Mouse (Mus musculus) midbrain, embryonic 14.5 days (tissue): ENCODE measurements around the gene Gmppa. TPM values are rescaled to one million over a fixed set of nuclear protein-coding genes. Genes with fewer than 3 reads are reported as not detected.

Experiments
- ATAC-seq: fragments of 200-750 bp; cut with Nextera tagmentation; 2 replicates; pipeline ENCODE4 v1.8.0; 2017; ENCODE audit warnings: moderate number of reproducible peaks, moderate library complexity; ENCODE audit not compliant: low FRiP score, low TSS enrichment
- DNase-seq: peaks from one replicate; pipeline ENCODE4 v3.0.0-alpha.2; 2015
- H3K27ac ChIP-seq: fragments of 300-500 bp; sonication (generic); replicated peaks from 2 replicates; pipeline ENCODE4 v1.5.1; 2014; ENCODE audit warnings: mild to moderate bottlenecking, low read depth, low read length, moderate library complexity
- H3K27me3 ChIP-seq: fragments of 300-500 bp; sonication (generic); 2 replicates; pipeline ENCODE4 v1.6.1; 2014; ENCODE audit warnings: low read length, control low read depth, mixed read lengths; ENCODE audit not compliant: control insufficient read depth, insufficient read depth
- H3K36me3 ChIP-seq: fragments of 300-500 bp; sonication (generic); 2 replicates; pipeline ENCODE4 v1.6.1; 2014; ENCODE audit warnings: low read length, control low read depth; ENCODE audit not compliant: control insufficient read depth, insufficient read depth
- H3K4me1 ChIP-seq: fragments of 300-500 bp; sonication (generic); 2 replicates; pipeline ENCODE4 v1.6.1; 2014; ENCODE audit warnings: mild to moderate bottlenecking, antibody characterized with exemption, low read length, control low read depth; ENCODE audit not compliant: control insufficient read depth, insufficient read depth
- H3K4me2 ChIP-seq: fragments of 300-500 bp; sonication (generic); 2 replicates; pipeline ENCODE4 v1.6.1; 2014; ENCODE audit warnings: mild to moderate bottlenecking, low read length, moderate library complexity
- H3K4me3 ChIP-seq: fragments of 300-500 bp; sonication (generic); replicated peaks from 2 replicates; pipeline ENCODE4 v1.5.1; 2014; ENCODE audit warnings: low read depth, low read length
- H3K9ac ChIP-seq: fragments of 300-500 bp; sonication (generic); replicated peaks from 2 replicates; pipeline ENCODE4 v1.6.1; 2014; ENCODE audit warnings: mild to moderate bottlenecking, low read length, moderate library complexity
- H3K9me3 ChIP-seq: fragments of 300-500 bp; sonication (generic); 2 replicates; pipeline ENCODE4 v1.6.1; 2016; ENCODE audit warnings: low read length, control low read depth, mixed read lengths; ENCODE audit not compliant: control insufficient read depth
- WGBS: fragments of 180-500 bp; shearing (Covaris S2); extraction: QIAGEN DNeasy Blood & Tissue Kit; methylation state at CpG from one replicate; pipeline ENCODE4 v1.1.7; 2014; 5-methylcytosine and 5-hydroxymethylcytosine counted together
- polyA plus RNA-seq: library from polyadenylated mRNA; unstranded; fragments of >200 nt; fragmentation: Nextera tagmentation; extraction: Ambion mirVana; gene quantifications from 2 replicates; pipeline ENCODE4 v1.2.1, GENCODE M21; 2014

Gene Gmppa
- polyA plus RNA-seq, 1 experiment from 2014 or later = 75.7 TPM

DNA sequence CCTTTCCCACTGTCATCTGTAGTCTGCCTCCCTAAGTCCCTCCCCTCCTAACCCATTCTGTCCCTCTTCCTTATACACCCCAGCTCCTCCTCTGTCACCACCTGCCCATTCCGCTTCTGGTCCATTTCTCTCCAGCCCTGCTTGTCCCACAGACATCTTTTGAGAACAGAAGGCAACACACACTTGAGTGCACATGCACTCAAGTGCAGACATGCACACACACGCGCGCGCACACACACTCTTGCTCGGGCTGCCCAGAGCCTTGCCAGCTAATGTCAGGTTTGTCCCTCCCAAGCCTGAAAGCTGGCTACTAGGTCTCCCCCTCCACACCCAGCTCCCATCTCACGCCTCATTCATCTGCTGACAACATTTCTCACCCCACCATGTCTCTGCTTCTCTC is 4.9 kb downstream of the Gmppa start:
- Histone ChIP-seq H3K9me3 (no peaks in the 10 kb centered on the region), H3K4me3 (no peak overlapping the region), H3K9ac (no peak overlapping the region), H3K27me3 (no peaks in the 10 kb centered on the region), H3K27ac (no peak overlapping the region), H3K4me2 (no peak overlapping the region), H3K4me1 (peaks cover 46% of the 10 kb centered on the region), H3K36me3 (no peaks in the 10 kb centered on the region)
- 92% methylated on average over 7 of the region's 7 CpGs for WGBS
- ATAC-seq (no peak), DNase-seq (no peak)

DNA sequence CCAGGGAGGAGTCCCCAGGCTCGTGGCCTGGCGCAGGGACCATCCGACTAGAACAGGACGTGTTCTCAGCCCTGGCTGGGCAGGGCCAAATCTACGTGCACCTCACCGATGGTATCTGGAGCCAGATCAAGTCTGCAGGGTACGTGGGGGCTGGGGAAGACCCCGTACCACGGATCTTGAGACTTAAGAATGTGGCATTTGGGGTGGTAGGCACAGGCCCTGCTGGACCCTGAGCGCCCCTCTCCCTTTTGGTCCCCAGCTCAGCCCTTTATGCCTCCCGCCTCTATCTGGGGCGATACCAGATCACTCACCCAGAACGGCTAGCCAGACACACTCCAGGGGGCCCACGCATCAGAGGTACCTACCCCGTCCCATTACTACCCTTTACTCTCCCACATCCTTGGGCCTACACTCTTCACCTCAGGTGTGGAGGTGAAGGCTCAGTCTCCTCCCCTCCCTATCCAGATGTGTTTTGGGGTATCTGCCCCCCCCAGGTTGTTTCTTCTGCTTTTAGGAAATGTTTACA is 5.8 kb downstream of the Gmppa start:
- 75% methylated on average over 15 of the region's 15 CpGs for WGBS
- DNase-seq = no peak
- Histone ChIP-seq H3K4me1 (peaks cover 50% of the 10 kb centered on the region), H3K9me3 (no peaks in the 10 kb centered on the region), H3K27me3 (no peaks in the 10 kb centered on the region), H3K36me3 (no peaks in the 10 kb centered on the region), H3K4me3 (no peak overlapping the region), H3K4me2 (no peak overlapping the region), H3K27ac (peak overlapping the region; percentile 90; the same call in 1 of the 2 replicates), H3K9ac (no peak overlapping the region)
- ATAC-seq = no peak

DNA sequence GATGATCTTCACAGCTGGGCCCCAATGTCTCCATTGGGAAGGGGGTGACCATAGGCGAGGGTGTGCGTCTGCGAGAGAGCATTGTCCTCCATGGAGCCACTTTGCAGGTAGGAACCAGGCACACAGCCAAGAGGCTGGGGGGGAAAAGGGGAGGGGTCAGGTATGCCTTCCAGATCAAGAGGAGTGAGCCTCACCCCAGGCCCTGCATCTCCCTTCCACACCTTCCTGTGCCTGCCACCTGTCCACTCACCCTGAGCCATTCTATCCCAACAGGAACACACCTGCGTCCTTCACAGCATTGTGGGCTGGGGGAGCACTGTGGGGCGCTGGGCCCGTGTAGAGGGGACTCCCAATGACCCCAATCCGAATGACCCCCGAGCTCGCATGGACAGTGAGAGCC is 6.4 kb downstream of the Gmppa start:
- Histone ChIP-seq H3K9ac (no peak overlapping the region), H3K4me2 (no peak overlapping the region), H3K4me3 (no peak overlapping the region), H3K27me3 (no peaks in the 10 kb centered on the region), H3K27ac (peak overlapping the region; percentile 90), H3K4me1 (peaks cover 53% of the 10 kb centered on the region), H3K9me3 (no peaks in the 10 kb centered on the region), H3K36me3 (no peaks in the 10 kb centered on the region)
- WGBS = 79% methylated on average over 9 of the region's 9 CpGs
- no peak for ATAC-seq
- DNase-seq = no peak

DNA sequence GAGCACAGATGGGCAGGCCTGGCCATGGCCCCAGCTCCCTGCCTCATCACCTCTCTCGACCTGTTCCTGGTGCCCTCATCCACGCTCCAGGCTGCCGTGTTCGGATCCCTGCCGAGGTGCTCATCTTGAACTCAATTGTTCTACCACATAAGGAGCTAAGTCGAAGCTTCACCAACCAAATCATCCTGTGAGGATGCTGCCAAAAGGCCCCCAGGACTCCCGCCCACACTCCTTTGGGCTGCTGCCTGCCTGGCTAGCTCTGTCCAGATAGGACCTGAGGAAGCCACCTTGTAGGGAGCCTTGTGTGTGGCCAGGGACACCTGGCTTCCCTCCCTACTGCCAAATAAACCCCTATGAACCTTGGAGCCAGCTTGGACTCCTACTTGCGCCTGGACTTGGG is 7.1 kb downstream of the Gmppa start:
- DNase-seq (peak; percentile 38), ATAC-seq (no peak)
- H3K36me3 ChIP-seq = no peaks in the 10 kb centered on the region
- no peaks in the 10 kb centered on the region for H3K27me3 ChIP-seq
- no peaks in the 10 kb centered on the region for H3K9me3 ChIP-seq
- H3K4me3 ChIP-seq = no peak overlapping the region
- WGBS = 15% methylated on average over 8 of the region's 8 CpGs
- H3K4me1 ChIP-seq = peaks cover 59% of the 10 kb centered on the region
- peak overlapping the region; percentile 70 for H3K4me2 ChIP-seq
- H3K27ac ChIP-seq = peak overlapping the region; percentile 90
- no peak overlapping the region; the same call in 1 of the 2 replicates for H3K9ac ChIP-seq

DNA sequence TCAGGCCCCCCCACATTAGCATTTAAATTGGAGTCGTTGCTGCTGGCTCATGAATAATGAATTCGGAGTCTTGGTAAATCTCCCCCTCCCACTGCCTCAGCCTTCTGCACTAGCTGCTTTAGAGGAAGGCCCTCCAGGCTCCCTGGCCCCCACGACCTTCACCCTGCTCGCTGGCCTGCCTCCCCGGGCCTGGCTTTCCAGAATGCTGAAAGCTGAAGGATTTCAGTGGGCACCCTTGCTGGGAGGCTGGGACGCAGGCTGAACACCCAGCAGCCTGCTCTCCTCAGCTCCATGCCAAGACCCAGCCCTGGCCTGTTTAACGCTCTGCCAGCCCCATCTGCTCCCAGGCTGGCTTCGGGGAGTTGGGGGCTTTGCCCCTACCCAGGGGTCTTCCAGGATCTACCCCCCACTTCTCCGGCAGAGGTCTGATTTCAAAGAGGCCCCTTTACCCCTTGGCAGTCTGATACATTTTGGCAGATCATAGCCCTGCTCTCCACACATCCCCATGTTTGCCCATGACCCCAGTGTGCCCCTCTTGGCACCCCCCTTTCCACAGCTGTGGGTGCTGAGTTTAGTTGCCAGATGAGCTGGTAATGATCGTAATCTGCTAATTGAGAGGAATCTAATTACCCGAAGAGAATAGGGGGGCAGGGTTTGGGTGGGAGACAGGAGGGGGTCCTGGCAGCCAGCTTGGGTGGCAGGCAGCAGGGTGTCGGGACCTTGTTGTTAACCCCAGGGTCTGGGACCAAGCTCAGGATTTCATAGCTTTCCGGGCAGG is 7.7 kb downstream of the Gmppa start:
- Histone ChIP-seq H3K4me1 (peaks cover 64% of the 10 kb centered on the region), H3K27ac (peak overlapping the region; percentile 90), H3K27me3 (no peaks in the 10 kb centered on the region), H3K9ac (peak overlapping the region; percentile 36; the same call in 1 of the 2 replicates), H3K36me3 (no peaks in the 10 kb centered on the region), H3K4me3 (no peak overlapping the region), H3K4me2 (peak overlapping the region; percentile 70), H3K9me3 (no peaks in the 10 kb centered on the region)
- peak; percentile 74 for DNase-seq
- WGBS = 12% methylated on average over 13 of the region's 13 CpGs
- peak; percentile 29; the same call in 1 of the 2 replicates for ATAC-seq

DNA sequence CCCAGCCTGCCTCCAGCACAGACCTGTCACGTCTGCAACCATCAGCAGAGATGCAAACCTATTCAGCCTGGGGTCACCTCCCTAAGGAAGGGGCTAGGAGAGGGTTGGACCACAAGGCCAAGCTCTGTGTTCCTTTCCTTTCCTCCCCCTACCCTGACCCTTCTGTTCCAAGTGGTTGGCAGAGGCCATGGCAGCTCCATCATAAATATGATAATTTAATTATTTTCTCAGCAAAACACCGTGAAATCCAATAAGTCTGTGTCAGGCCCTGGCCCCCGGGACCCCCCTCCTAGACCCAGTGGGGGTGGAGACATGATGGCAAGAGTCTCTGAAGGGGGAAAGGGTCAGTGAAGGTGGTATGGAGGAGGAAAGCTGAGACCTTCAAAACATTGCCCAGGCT is 8.5 kb downstream of the Gmppa start:
- H3K27me3 ChIP-seq = no peaks in the 10 kb centered on the region
- H3K27ac ChIP-seq = peak overlapping the region; percentile 90
- H3K9ac ChIP-seq = peak overlapping the region; percentile 48; the same call in 1 of the 2 replicates
- H3K4me3 ChIP-seq = no peak overlapping the region
- whole genome bisulfite sequencing = 6% methylated on average over 3 of the region's 3 CpGs
- H3K4me1 ChIP-seq = peaks cover 68% of the 10 kb centered on the region
- ATAC-seq (peak; percentile 29; the same call in 1 of the 2 replicates), DNase-seq (peak; percentile 53)
- peak overlapping the region; percentile 70 for H3K4me2 ChIP-seq
- no peaks in the 10 kb centered on the region for H3K36me3 ChIP-seq
- H3K9me3 ChIP-seq = no peaks in the 10 kb centered on the region

DNA sequence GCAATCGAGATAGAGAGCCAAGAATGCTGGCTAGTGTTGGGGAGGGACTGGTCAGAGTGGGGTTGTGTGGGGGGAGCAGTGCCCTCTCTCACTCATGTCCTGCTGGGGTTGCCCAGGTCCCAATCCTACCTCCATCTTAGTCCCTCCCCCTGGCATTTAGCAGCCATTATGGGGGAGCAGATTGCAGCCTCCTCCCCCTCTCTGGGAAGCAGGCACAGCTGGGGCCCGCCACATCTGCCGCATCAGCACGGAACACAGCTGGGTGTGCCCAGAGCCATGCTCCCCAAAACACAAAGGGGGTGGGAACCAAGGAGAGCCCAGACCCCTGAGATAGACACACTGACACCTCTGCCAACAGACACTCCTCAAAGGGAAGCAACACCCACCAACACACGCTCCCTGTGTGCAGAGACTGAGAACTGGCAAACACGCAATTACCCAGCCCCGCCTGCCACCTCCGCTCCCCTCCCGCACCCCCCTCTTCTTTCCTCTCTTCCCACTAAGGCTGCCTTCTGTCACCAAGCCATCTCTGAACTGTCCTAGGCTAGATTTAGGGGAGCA is 9.5 kb downstream of the Gmppa start:
- peak overlapping the region; percentile 70 for H3K4me2 ChIP-seq
- peak; percentile 58 for DNase-seq
- no peaks in the 10 kb centered on the region for H3K36me3 ChIP-seq
- no peaks in the 10 kb centered on the region for H3K27me3 ChIP-seq
- 7% methylated on average over 9 of the region's 9 CpGs for WGBS
- 0 out of 2 replicates have a peak, but pooled peaks have one; percentile 11 for ATAC-seq
- H3K4me1 ChIP-seq = peaks cover 78% of the 10 kb centered on the region
- peak overlapping the region; percentile 90 for H3K27ac ChIP-seq
- H3K9ac ChIP-seq = peak overlapping the region; percentile 48
- H3K9me3 ChIP-seq = no peaks in the 10 kb centered on the region
- H3K4me3 ChIP-seq = peak overlapping the region; percentile 25

DNA sequence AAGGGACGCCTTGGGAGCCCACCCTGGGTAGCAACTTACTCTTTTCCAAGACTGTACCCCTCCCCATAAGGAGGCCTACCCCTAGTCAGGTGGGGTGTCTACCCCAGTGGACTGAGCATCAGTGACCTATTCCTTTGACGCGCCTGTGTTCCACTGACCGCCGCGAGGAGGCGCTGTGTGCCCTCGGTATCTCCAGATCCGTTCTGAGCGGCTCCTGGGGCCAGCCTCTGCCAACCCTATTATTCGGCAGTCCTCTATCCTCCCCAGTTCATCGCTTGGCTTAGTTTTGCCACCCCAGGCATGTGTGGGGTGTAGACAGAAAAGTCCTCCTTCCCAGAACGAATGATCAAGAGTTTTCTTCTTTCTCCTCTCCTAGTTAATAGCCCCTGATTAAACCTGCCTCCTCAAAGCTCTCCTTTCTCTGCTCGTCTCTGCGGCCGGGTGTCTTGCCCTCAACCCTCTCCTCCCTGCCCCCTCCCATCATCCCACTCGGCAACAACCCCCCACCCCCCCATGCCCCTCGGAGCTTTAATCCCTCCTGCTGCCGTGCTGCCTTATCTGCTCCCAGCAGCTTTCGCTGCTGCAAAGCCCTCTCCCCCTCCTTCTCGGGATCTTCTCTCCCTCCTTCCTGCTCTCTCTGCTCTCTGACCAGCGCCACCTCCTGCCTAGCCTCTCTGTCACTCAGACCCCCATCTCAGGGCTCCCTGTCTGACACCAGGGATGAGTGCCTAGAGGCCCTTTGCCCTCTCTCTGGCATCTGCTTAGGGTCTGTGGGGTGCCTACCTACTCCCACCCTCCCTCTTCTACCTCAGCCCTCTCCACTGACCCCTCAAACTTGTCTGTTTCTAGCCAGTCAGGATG is 10.3 kb downstream of the Gmppa start:
- Histone ChIP-seq H3K9me3 (no peaks in the 10 kb centered on the region), H3K36me3 (no peaks in the 10 kb centered on the region), H3K27me3 (peaks cover 5% of the 10 kb centered on the region; the same call in 1 of the 2 replicates), H3K4me1 (peaks cover 86% of the 10 kb centered on the region), H3K4me3 (peak overlapping the region; percentile 25), H3K27ac (peak overlapping the region; percentile 90), H3K9ac (peak overlapping the region; percentile 48), H3K4me2 (peak overlapping the region; percentile 70)
- peak; percentile 87 for DNase-seq
- 1% methylated on average over 22 of the region's 22 CpGs for WGBS
- ATAC-seq = peak; percentile 15; the same call in 1 of the 2 replicates
